Mouse (Mus musculus) olfactory bulb, adult 2 months (tissue): ENCODE data around the gene Ccdc22.
A peak's percentile ranks its signal among the peaks of the same experiment; 100 is the strongest.

ENCODE experiments used
- CTCF ChIP-seq: fragments of 200-500 bp; IDR thresholded peaks from 2 replicates; pipeline ENCODE4 v1.5.1; 2012; ENCODE audit warnings: low read depth, mild to moderate bottlenecking, low read length, moderate library complexity; ENCODE audit not compliant: insufficient read depth
- POLR2A ChIP-seq: fragments of 200-500 bp; IDR thresholded peaks from 2 replicates; pipeline ENCODE4 v1.6.1; 2012; ENCODE audit warnings: mild to moderate bottlenecking, low read depth, low read length, moderate library complexity; ENCODE audit not compliant: insufficient read depth

DNA sequence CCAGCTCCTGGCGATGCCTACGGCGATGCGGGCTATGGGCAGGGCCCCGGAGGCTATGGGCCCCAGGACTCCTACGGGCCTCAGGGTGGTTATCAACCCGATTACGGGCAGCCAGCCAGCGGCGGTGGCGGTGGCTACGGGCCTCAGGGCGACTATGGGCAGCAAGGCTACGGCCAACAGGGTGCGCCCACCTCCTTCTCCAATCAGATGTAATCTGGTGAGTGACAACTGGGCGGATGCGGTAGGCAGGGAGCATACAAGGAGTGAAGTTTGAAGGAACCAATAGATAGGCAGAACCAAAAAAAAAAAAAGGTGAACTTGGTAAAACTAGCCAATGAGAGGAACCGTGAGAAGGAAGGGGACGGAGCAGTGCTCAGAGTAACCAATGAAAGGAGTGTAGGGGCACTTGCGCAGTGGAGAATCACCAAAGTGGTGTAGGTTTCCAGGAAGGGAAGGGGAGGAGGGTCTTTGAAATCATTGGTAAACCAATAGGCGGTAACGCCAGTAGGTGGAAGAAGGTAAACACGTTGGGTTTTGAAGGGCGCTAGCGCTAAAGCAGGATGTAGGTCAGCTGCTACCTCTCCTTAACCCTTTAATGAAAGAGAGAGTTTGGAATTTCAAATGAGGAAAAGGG, 43.5 kb upstream of the Ccdc22 start:
- no peak for TF ChIP-seq CTCF
- 0 out of 2 replicates have a peak, but pooled peaks have one; percentile 23 for TF ChIP-seq POLR2A
